Mouse (Mus musculus) lung, postnatal 0 days (tissue): ENCODE measurements around the gene Map3k13. TPM values are rescaled to one million over a fixed set of nuclear protein-coding genes. Genes with fewer than 3 reads are reported as not detected.

ENCODE experiments used
- ATAC-seq: fragments of 200-750 bp; cut with Nextera tagmentation; 2 replicates; pipeline ENCODE4 v1.8.0; 2017; ENCODE audit warnings: moderate library complexity
- DNase-seq: peaks from one replicate; pipeline ENCODE4 v3.0.0-alpha.2; 2016; ENCODE audit warnings: low spot score
- H3K27ac ChIP-seq: fragments of 300-500 bp; sonication (generic); 2 replicates; pipeline ENCODE4 v1.5.1; 2014; ENCODE audit warnings: antibody characterized with exemption, mild to moderate bottlenecking, low read length, mixed read lengths
- H3K27me3 ChIP-seq: fragments of 300-500 bp; sonication (generic); replicated peaks from 2 replicates; pipeline ENCODE4 v1.6.1; 2014; ENCODE audit warnings: low read length, mixed read lengths; ENCODE audit not compliant: insufficient read depth
- H3K36me3 ChIP-seq: fragments of 300-500 bp; sonication (generic); 2 replicates; pipeline ENCODE4 v1.6.1; 2014; ENCODE audit warnings: low read length, mixed read lengths; ENCODE audit not compliant: insufficient read depth
- H3K4me1 ChIP-seq: fragments of 300-500 bp; sonication (generic); 2 replicates; pipeline ENCODE4 v1.6.1; 2014; ENCODE audit warnings: antibody characterized with exemption, low read depth, low read length, mixed read lengths; ENCODE audit not compliant: insufficient read depth
- H3K4me2 ChIP-seq: fragments of 300-500 bp; sonication (generic); replicated peaks from 2 replicates; pipeline ENCODE4 v1.6.1; 2014; ENCODE audit warnings: low read depth, mild to moderate bottlenecking, low read length, moderate library complexity, mixed read lengths
- H3K4me3 ChIP-seq: fragments of 300-500 bp; sonication (generic); 2 replicates; pipeline ENCODE4 v1.5.1; 2014; ENCODE audit warnings: low read depth, low read length
- H3K9ac ChIP-seq: fragments of 300-500 bp; sonication (generic); replicated peaks from 2 replicates; pipeline ENCODE4 v1.6.1; 2014; ENCODE audit warnings: low read depth, mild to moderate bottlenecking
- H3K9me3 ChIP-seq: fragments of 300-500 bp; sonication (generic); 2 replicates; pipeline ENCODE4 v1.6.1; 2016; ENCODE audit warnings: low read length, mixed read lengths
- CTCF ChIP-seq: IDR thresholded peaks from 2 replicates; pipeline ENCODE4 v1.5.1; 2016; ENCODE audit warnings: antibody characterized with exemption, mild to moderate bottlenecking
- EP300 ChIP-seq: IDR thresholded peaks from 2 replicates; pipeline ENCODE4 v1.6.1; 2016; ENCODE audit warnings: antibody characterized with exemption, mild to moderate bottlenecking, control low read depth
- WGBS: fragments of 180-500 bp; shearing (Covaris S2); extraction: QIAGEN DNeasy Blood & Tissue Kit; methylation state at CpG from one replicate; pipeline ENCODE4 v1.1.7; 2014; 5-methylcytosine and 5-hydroxymethylcytosine counted together
- polyA plus RNA-seq: library from polyadenylated mRNA; unstranded; fragments of >200 nt; fragmentation: Nextera tagmentation; extraction: Ambion mirVana; gene quantifications from 2 replicates; pipeline ENCODE4 v1.2.1, GENCODE M21; 2015

Map3k13 gene
- polyA plus RNA-seq, 1 experiment from 2014 or later = 0.37 TPM

- no peak overlapping the region for H3K4me3 ChIP-seq
- no peak overlapping the region for H3K27ac ChIP-seq
- no peaks in the 10 kb centered on the region for H3K36me3 ChIP-seq
- H3K27me3 ChIP-seq = no peaks in the 10 kb centered on the region
- H3K4me2 ChIP-seq = no peak overlapping the region
- DNase-seq (no peak), ATAC-seq (no peak)
- no peaks in the 10 kb centered on the region for H3K4me1 ChIP-seq
- WGBS = 72% methylated on average over 8 of the region's 8 CpGs
- TF ChIP-seq EP300 (no peak), CTCF (no peak)
- no peak overlapping the region for H3K9ac ChIP-seq
- H3K9me3 ChIP-seq = no peaks in the 10 kb centered on the region
Measured at GRCm38 (mm10) chr16:21834866-21835583, 40.9 kb downstream of the Map3k13 start.

DNA sequence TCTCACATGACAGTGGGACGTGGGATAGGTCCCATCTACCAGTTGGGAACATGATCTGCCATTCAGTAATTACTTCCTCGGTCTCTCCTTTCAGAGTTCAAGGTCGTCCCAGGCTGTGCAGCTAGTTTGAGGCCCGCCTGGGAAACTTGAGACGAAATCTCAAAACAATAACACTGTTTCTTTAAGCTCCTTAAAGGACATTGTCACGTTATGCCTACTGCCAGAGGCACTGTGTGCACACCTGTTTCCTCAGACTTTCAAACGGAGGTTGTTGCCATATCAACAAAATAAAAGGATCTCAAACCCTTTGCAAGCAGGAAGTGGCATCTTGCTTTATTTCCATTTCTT, 41.4 kb downstream of the Map3k13 start:
- Histone ChIP-seq H3K4me2 (no peak overlapping the region), H3K9me3 (no peaks in the 10 kb centered on the region), H3K4me3 (no peak overlapping the region), H3K27ac (no peak overlapping the region), H3K27me3 (no peaks in the 10 kb centered on the region), H3K36me3 (no peaks in the 10 kb centered on the region), H3K9ac (no peak overlapping the region), H3K4me1 (no peaks in the 10 kb centered on the region)
- DNase-seq = no peak
- WGBS = 38% methylated on average over 7 of the region's 7 CpGs
- no peak for ATAC-seq
- TF ChIP-seq CTCF (no peak), EP300 (no peak)

DNA sequence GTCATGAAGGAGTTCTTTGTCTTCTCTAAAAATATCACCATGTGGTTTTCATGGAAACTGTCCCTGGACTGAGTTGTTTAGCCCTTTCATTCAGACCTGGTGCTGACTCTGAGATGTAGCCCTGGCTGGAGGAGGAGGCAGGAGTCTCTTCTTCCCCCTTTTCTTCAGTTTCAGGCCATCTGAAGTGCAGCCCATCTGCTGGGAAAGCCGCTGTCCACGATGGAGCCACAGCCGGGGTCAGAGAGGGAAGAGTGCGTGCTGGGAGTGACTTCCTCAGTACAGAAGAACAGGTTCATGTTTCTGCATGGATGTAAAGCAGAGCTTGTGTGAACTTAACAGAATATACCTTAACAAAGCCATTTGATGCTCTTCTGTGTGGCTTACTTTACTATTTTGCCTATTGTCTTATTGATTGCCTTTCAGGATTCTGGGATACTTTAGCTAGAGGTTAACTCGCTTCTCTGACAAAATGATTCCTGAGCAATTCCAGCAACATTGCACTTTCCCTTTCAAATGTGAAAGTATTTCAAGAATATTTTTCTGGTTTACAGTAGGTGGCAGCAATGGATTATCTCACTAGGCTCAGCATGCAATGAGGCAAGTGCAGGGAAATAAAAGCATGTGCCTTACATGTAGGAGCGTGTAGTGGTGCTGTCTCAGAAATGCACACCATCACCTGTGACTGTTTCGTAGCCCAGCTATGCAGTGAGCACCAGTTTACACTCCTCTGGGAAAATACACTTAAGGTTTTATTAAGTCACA, 42.3 kb downstream of the Map3k13 start:
- H3K36me3 ChIP-seq = no peaks in the 10 kb centered on the region
- peak; percentile 88 for DNase-seq
- H3K27me3 ChIP-seq = no peaks in the 10 kb centered on the region
- H3K9ac ChIP-seq = no peak overlapping the region
- no peak overlapping the region for H3K4me3 ChIP-seq
- H3K27ac ChIP-seq = no peak overlapping the region
- H3K4me1 ChIP-seq = no peaks in the 10 kb centered on the region
- ATAC-seq = peak; percentile 48; the same call in 1 of the 2 replicates
- H3K9me3 ChIP-seq = no peaks in the 10 kb centered on the region
- no peak overlapping the region for H3K4me2 ChIP-seq
- WGBS = 44% methylated on average over 7 of the region's 7 CpGs
- TF ChIP-seq EP300 (no peak), CTCF (peak; percentile 78)

- Histone ChIP-seq H3K4me2 (no peak overlapping the region), H3K36me3 (no peaks in the 10 kb centered on the region), H3K9ac (no peak overlapping the region), H3K9me3 (no peaks in the 10 kb centered on the region), H3K4me1 (no peaks in the 10 kb centered on the region), H3K27me3 (no peaks in the 10 kb centered on the region), H3K27ac (no peak overlapping the region), H3K4me3 (no peak overlapping the region)
- no peak for ATAC-seq
- DNase-seq = no peak
- WGBS = 82% methylated on average over 6 of the region's 6 CpGs
- TF ChIP-seq EP300 = no peak
- no peak for TF ChIP-seq CTCF
Measured at GRCm38 (mm10) chr16:21837694-21838093, 43.5 kb downstream of the Map3k13 start.

DNA sequence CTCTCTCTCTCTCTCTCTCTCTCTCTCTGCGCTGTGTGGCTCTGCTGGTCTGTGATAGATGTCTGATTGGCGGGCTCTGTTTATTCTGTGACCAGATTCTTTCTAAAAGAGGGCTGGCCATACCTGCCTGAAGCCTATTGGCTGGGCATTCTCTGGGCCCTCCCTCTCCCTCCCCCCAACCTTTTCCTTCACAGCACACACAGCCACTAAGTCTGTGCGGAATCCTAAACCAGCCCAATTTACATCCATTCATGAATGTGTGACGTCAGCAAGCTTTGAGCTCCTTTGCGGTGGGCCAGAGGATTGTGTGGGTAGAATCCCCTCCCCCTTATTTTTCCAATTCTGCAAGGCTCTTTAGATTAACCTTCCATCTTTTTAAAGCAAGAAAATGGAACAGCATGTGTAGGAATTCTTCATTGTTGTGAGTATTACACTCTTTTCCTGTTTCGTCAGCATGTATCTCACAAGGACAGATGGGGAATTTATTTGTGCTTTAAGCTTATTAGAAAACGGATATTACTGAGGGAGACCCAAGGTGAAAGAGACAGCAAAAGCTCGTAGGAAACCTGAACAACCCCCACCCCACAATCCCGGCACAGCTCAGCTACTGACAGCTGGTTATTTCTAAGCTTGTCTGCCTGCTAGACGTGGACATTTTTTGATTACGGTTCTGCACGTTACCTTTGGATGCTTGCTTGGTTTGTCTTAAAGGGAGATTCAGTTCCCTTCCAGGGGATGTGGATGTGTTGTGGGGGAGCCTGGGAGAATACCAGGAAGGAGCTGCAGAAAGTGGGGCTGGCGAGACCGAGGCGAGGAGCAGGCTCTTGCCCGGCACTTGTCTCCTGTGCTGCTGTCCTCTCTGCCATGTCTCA, 51.9 kb downstream of the Map3k13 start:
- H3K27me3 ChIP-seq = no peaks in the 10 kb centered on the region
- peak; percentile 94 for DNase-seq

DNA sequence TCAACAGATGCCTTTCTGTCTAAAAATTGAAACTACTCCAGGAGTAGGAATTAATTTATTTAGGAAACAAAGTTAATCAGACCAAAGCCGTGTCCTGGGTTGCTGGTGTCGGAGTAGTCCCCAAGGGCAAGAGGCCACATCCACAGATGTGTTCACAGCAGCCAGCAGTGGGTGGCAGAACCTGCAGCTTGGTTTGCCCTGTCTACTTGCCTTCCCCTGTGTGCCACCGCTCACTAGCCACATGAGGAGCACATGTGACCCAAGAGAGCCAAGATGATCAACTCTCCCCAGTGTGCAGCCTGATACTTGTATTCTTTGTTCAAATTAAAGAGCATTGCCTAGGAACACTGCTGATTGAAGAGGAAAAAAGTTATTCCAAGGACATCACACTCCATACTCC, 54.3 kb downstream of the Map3k13 start:
- H3K27ac ChIP-seq = no peak overlapping the region
- H3K27me3 ChIP-seq = no peaks in the 10 kb centered on the region
- H3K9ac ChIP-seq = no peak overlapping the region
- ATAC-seq (no peak), DNase-seq (no peak)
- H3K36me3 ChIP-seq = no peaks in the 10 kb centered on the region
- H3K4me1 ChIP-seq = no peaks in the 10 kb centered on the region
- TF ChIP-seq CTCF (no peak), EP300 (no peak)
- 80% methylated on average over 3 of the region's 3 CpGs for WGBS
- no peak overlapping the region for H3K4me3 ChIP-seq
- no peaks in the 10 kb centered on the region for H3K9me3 ChIP-seq
- H3K4me2 ChIP-seq = no peak overlapping the region

More for the DNA sequence above, 51.9 kb downstream of the Map3k13 start:
- Histone ChIP-seq H3K9ac (peak overlapping the region; percentile 42; the same call in 1 of the 2 replicates), H3K27ac (no peak overlapping the region), H3K9me3 (no peaks in the 10 kb centered on the region), H3K36me3 (no peaks in the 10 kb centered on the region), H3K4me3 (peak overlapping the region; percentile 47), H3K4me1 (no peaks in the 10 kb centered on the region), H3K4me2 (peak overlapping the region; percentile 67)
- peak; percentile 100 for ATAC-seq
- WGBS = under 1% methylated on average over 16 of the region's 16 CpGs
- no peak for TF ChIP-seq EP300
- TF ChIP-seq CTCF = no peak
